Mouse (Mus musculus): ENCODE measurements around the gene Jmjd4.

GRCm38 (mm10) chr11:59405761-59406160, 44.1 kb upstream of the Jmjd4 start:
- TF ChIP-seq ETS1 (conservative IDR thresholded peaks at IDR 0.05; ENCODE audit: low read depth, low read length) (no peak), CTCF (conservative IDR thresholded peaks at IDR 0.05 in 1 of 2, IDR thresholded peaks at IDR 0.05 in 1 of 2; ENCODE audit: low read depth in 2 of 2, low read length in 2 of 2) (no peak), ZMIZ1 (IDR thresholded peaks at IDR 0.05; ENCODE audit: low read depth, low read length) (no peak), MEF2A (IDR thresholded peaks at IDR 0.05; ENCODE audit: borderline replicate concordance, low read depth, low read length) (no peak)

Measured in CH12.LX (cell line).